Mouse (Mus musculus) bone marrow macrophage, adult 2 months (primary cell): ENCODE results near the gene Ubap1.

Source experiments
- CTCF ChIP-seq: IDR thresholded peaks from 2 replicates; pipeline ENCODE4 v1.5.1; 2012; ENCODE audit warnings: low read depth, mild to moderate bottlenecking, low read length, moderate library complexity
- POLR2A ChIP-seq: IDR thresholded peaks from 2 replicates; pipeline ENCODE4 v1.6.1; 2012; ENCODE audit warnings: mild to moderate bottlenecking, low read depth, low read length, borderline replicate concordance

DNA sequence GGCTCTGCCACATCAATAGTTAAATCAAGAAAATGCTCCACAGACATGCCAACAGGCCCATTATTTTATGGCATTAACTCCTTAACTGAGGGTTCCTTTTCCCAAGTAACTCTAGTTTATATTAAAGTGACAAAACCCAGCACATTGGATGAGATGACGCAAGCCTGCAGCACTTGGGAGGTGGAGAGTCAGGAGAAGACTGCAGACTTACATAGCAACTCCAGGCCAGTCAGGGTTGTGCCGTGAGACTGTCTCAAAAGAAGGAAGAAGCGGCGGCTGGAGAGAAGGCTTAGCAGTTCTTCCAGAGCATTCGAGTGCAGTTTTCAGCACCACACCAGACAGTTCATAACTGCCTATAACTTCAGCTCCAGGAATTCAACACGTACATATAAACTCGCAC is 10.6 kb downstream of the Ubap1 start:
- TF ChIP-seq CTCF (no peak), POLR2A (no peak)
